Mouse (Mus musculus) kidney, postnatal 36 days (tissue): Measurements from ENCODE around the gene Ociad1.
"Not testable (repeated sequence)": the region's sequence is repeated elsewhere in the genome, so short reads cannot be mapped to it uniquely, and the experiment has no call there.

Experiments
- DNase-seq, 2 experiments: peaks; one replicate each; pipeline ENCODE4 v3.0.0; 2021 to 2022; ENCODE audit warnings: mixed read lengths in 2 of 2

The Ociad1 gene

GRCm38 (mm10) chr5:73285470-73285978, 7.1 kb upstream of the Ociad1 start:
- no peak for DNase-seq

- DNase-seq: no peak
Observed at GRCm38 (mm10) chr5:73286603-73287002, 6.0 kb upstream of the Ociad1 start.

- DNase-seq: no peak
Observed at GRCm38 (mm10) chr5:73289900-73290299, 2.7 kb upstream of the Ociad1 start.

- no peak for DNase-seq
Observed at GRCm38 (mm10) chr5:73293458-73293827, 859 bp downstream of the Ociad1 start.

GRCm38 (mm10) chr5:73295016-73295415, 2.4 kb downstream of the Ociad1 start:
- no peak for DNase-seq

- DNase-seq: no peak
Observed at GRCm38 (mm10) chr5:73295916-73296315, 3.3 kb downstream of the Ociad1 start.

- no peak for DNase-seq
Observed at GRCm38 (mm10) chr5:73301601-73302307, 9.2 kb downstream of the Ociad1 start.

- DNase-seq: no peak
Observed at GRCm38 (mm10) chr5:73304507-73304906, 11.9 kb downstream of the Ociad1 start.

GRCm38 (mm10) chr5:73306486-73306885, 13.9 kb downstream of the Ociad1 start:
- no peak for DNase-seq

- DNase-seq: no peak
Observed at GRCm38 (mm10) chr5:73307297-73307696, 14.7 kb downstream of the Ociad1 start.

GRCm38 (mm10) chr5:73309496-73309895, 16.9 kb downstream of the Ociad1 start:
- no peak for DNase-seq

- no peak for DNase-seq
Observed at GRCm38 (mm10) chr5:73310401-73310800, 17.8 kb downstream of the Ociad1 start.

GRCm38 (mm10) chr5:73311458-73311857, 18.9 kb downstream of the Ociad1 start:
- no peak for DNase-seq

- DNase-seq: no peak
Observed at GRCm38 (mm10) chr5:73313591-73313990, 21.0 kb downstream of the Ociad1 start.

- DNase-seq: no peak
Observed at GRCm38 (mm10) chr5:73314654-73315053, 22.1 kb downstream of the Ociad1 start.

GRCm38 (mm10) chr5:73319306-73319705, 26.7 kb downstream of the Ociad1 start:
- DNase-seq: no peak

- DNase-seq: not testable (repeated sequence)
Observed at GRCm38 (mm10) chr5:73322684-73323083, 30.1 kb downstream of the Ociad1 start.

GRCm38 (mm10) chr5:73323602-73324001, 31.0 kb downstream of the Ociad1 start:
- no peak for DNase-seq

GRCm38 (mm10) chr5:73324526-73325170, 32.1 kb downstream of the Ociad1 start:
- DNase-seq: no peak

GRCm38 (mm10) chr5:73331002-73331401, 38.4 kb downstream of the Ociad1 start:
- no peak for DNase-seq

- DNase-seq: no peak
Observed at GRCm38 (mm10) chr5:73336448-73336847, 43.9 kb downstream of the Ociad1 start.

- DNase-seq: peak in 1 of 2 experiments; percentile 47
Observed at GRCm38 (mm10) chr5:73337961-73338831, 45.6 kb downstream of the Ociad1 start.

GRCm38 (mm10) chr5:73338832-73339163, 46.2 kb downstream of the Ociad1 start:
- DNase-seq: no peak
